Comparison of ENCODE assay signal across 14 mouse cellular contexts in the genomic region with DNA sequence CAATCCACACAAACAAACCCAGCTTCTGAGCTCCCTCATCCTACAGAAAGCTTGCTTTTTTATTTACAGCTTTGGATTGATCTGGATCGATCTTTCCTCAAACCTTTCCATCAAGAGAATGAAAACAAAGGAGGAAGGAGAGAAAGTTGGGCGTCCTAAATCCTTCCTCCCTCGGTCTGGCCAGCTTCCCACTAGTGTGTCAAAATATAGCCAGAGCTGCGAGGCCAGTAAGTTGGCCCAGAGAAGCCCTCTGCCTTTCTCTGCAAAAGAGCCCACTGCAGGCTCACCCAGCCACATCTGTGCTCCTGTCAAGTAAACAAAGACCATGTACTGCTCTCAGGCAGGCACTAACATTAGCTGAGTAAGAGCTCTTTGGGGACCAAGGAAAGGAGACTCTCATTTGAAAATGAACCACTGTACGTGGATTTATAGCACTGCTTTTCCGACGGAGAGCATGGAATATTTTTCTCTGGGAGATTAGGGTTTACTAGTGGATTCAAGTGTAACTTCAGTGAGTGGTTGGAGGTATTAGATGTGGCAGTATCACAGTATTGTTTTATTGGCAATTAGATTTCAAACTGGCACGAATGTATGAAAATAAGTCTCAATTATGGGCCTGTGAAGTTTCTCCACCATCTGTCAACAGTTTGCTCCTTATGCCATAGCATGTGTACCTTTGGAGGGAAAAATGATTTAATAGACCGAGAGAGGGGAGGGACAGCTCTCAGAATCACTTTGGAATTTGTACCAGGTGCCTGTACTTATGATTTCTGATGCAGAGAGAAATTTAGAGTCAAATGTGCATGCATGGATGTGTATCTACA.
DNase-seq lines count a peak whose midpoint lies in the region; ATAC-seq and TF ChIP-seq lines count a peak whose summit lies in the region.
"Had no signal": no experiment of that assay in that cellular context is flagged by ENCODE, and none has a peak within 500 bp of the region (broad histone marks: within the 10 kb centered on the region; RNA-seq: fewer than 3 reads in every experiment).

No protein-coding gene starts in this region.

- no peaks in the 10 kb centered on the region for H3K9me3 ChIP-seq in midbrain, embryonic 14.5 days (ENCODE audit: control insufficient read depth, low read length)
- H3K9me3 ChIP-seq in midbrain, embryonic 13.5 days, result no peaks in the 10 kb centered on the region
- H3K9me3 ChIP-seq in forebrain, postnatal 0 days (ENCODE audit: low read length), result no peaks in the 10 kb centered on the region
- H3K9me3 ChIP-seq in neural tube, embryonic 13.5 days, result no peaks in the 10 kb centered on the region
- H3K9me3 ChIP-seq: heart, embryonic 10.5 days had no signal

- no peak overlapping the region for H3K4me3 ChIP-seq in midbrain, embryonic 14.5 days (replicated peaks; ENCODE audit: low read depth, low read length)
- H3K4me3 ChIP-seq in midbrain, embryonic 13.5 days (replicated peaks), result no peak overlapping the region
- no peak overlapping the region for H3K4me3 ChIP-seq in forebrain, postnatal 0 days (ENCODE audit: low read depth, low read length)
- H3K4me3 ChIP-seq in neural tube, embryonic 13.5 days, result no peak overlapping the region
- H3K4me3 ChIP-seq: heart, embryonic 10.5 days had no signal

- peaks cover 8% of the 10 kb centered on the region; the same call in 1 of the 2 replicates for H3K4me1 ChIP-seq in midbrain, embryonic 14.5 days (ENCODE audit: control insufficient read depth, insufficient read depth, low read length)
- peaks cover 6% of the 10 kb centered on the region; the same call in 1 of the 2 replicates for H3K4me1 ChIP-seq in midbrain, embryonic 13.5 days (replicated peaks)
- no peaks in the 10 kb centered on the region for H3K4me1 ChIP-seq in forebrain, postnatal 0 days (ENCODE audit: insufficient read depth)
- H3K4me1 ChIP-seq in neural tube, embryonic 13.5 days (replicated peaks), result peaks cover 34% of the 10 kb centered on the region
- H3K4me1 ChIP-seq: heart, embryonic 10.5 days had no signal

- no peak overlapping the region for H3K4me2 ChIP-seq in midbrain, embryonic 14.5 days (ENCODE audit: low read length)
- H3K4me2 ChIP-seq in midbrain, embryonic 13.5 days (replicated peaks), result no peak overlapping the region
- H3K4me2 ChIP-seq in forebrain, postnatal 0 days (ENCODE audit: low read depth), result no peak overlapping the region
- no peak overlapping the region for H3K4me2 ChIP-seq in neural tube, embryonic 13.5 days

- H3K27me3 ChIP-seq in midbrain, embryonic 14.5 days (ENCODE audit: control insufficient read depth, insufficient read depth, low read length), result no peaks in the 10 kb centered on the region
- H3K27me3 ChIP-seq in midbrain, embryonic 13.5 days, result no peaks in the 10 kb centered on the region
- no peaks in the 10 kb centered on the region for H3K27me3 ChIP-seq in forebrain, postnatal 0 days (ENCODE audit: insufficient read depth, low read length)
- H3K27me3 ChIP-seq in neural tube, embryonic 13.5 days, result no peaks in the 10 kb centered on the region

- ATAC-seq in midbrain, embryonic 14.5 days (ENCODE audit: low FRiP score, low TSS enrichment), result no peak
- ATAC-seq in midbrain, embryonic 13.5 days, result no peak
- peak; percentile 34 for ATAC-seq in forebrain, postnatal 0 days
- ATAC-seq in neural tube, embryonic 13.5 days (ENCODE audit: low read depth), result peak; percentile 45; the same call in 1 of the 2 replicates
- ATAC-seq: intestine, postnatal 0 days; liver, postnatal 0 days had no signal

- peak; percentile 40 for DNase-seq in layer of hippocampus, adult 11-12 months (ENCODE audit: low spot score)
- DNase-seq in layer of hippocampus, postnatal 10 days (ENCODE audit: low spot score in 2 of 2), result no peak
- DNase-seq in midbrain, embryonic 14.5 days, result no peak
- peak; percentile 64 for DNase-seq in forebrain, postnatal 0 days
- no peak for DNase-seq in B cell, adult 2 months
- DNase-seq in urinary bladder, adult 2 months (ENCODE audit: low spot score), result no peak
- DNase-seq: gastrocnemius, postnatal 14 days; kidney, postnatal 10 days; liver, postnatal 0 days; thymus, postnatal 36 days had no signal

- WGBS in midbrain, embryonic 14.5 days, result 65% methylated on average over 9 of the region's 9 CpGs
- 73% methylated on average over 9 of the region's 9 CpGs for WGBS in midbrain, embryonic 13.5 days
- WGBS in forebrain, postnatal 0 days, result 32% methylated on average over 9 of the region's 9 CpGs
- 41% methylated on average over 9 of the region's 9 CpGs for WGBS in neural tube, embryonic 13.5 days

- 0 out of 2 replicates have a peak overlapping the region, but pooled peaks have one; percentile 5 for H3K27ac ChIP-seq in midbrain, embryonic 14.5 days (replicated peaks; ENCODE audit: low read depth, low read length)
- H3K27ac ChIP-seq in midbrain, embryonic 13.5 days, result no peak overlapping the region
- H3K27ac ChIP-seq in forebrain, postnatal 0 days (ENCODE audit: low read depth, low read length), result 0 out of 2 replicates have a peak overlapping the region, but pooled peaks have one; percentile 40
- H3K27ac ChIP-seq in neural tube, embryonic 13.5 days (replicated peaks), result peak overlapping the region; percentile 84
- H3K27ac ChIP-seq: heart, embryonic 10.5 days had no signal

- no peaks in the 10 kb centered on the region for H3K36me3 ChIP-seq in midbrain, embryonic 14.5 days (ENCODE audit: control insufficient read depth, insufficient read depth, low read length)
- no peaks in the 10 kb centered on the region for H3K36me3 ChIP-seq in midbrain, embryonic 13.5 days
- no peaks in the 10 kb centered on the region for H3K36me3 ChIP-seq in forebrain, postnatal 0 days (ENCODE audit: insufficient read depth)
- no peaks in the 10 kb centered on the region for H3K36me3 ChIP-seq in neural tube, embryonic 13.5 days
- H3K36me3 ChIP-seq: heart, embryonic 10.5 days had no signal

- no peak for TF ChIP-seq CTCF in forebrain, postnatal 0 days (IDR thresholded peaks at IDR 0.05; ENCODE audit: low read depth)

- H3K9ac ChIP-seq in midbrain, embryonic 14.5 days (replicated peaks; ENCODE audit: low read length), result no peak overlapping the region
- no peak overlapping the region for H3K9ac ChIP-seq in midbrain, embryonic 13.5 days (replicated peaks)
- H3K9ac ChIP-seq in forebrain, postnatal 0 days, result no peak overlapping the region
- H3K9ac ChIP-seq in neural tube, embryonic 13.5 days, result 0 out of 2 replicates have a peak overlapping the region, but pooled peaks have one; percentile 12
- H3K9ac ChIP-seq: liver, postnatal 0 days had no signal

Comparison
In these comparisons a context has a peak if more than half of its experiments do, and no peak if none do; other contexts are left out.
1. DNase-seq: peak in layer of hippocampus, adult 11-12 months (single experiment) and forebrain, postnatal 0 days (single experiment); none in layer of hippocampus, postnatal 10 days (0 of 2), midbrain, embryonic 14.5 days (single experiment), B cell, adult 2 months (0 of 2) and urinary bladder, adult 2 months (single experiment).
2. ATAC-seq: peak in forebrain, postnatal 0 days (single experiment) and neural tube, embryonic 13.5 days (single experiment); none in midbrain, embryonic 14.5 days (single experiment) and midbrain, embryonic 13.5 days (single experiment).